Mouse (Mus musculus): Measurements from ENCODE around the gene Smg6.

Smg6 gene

DNA sequence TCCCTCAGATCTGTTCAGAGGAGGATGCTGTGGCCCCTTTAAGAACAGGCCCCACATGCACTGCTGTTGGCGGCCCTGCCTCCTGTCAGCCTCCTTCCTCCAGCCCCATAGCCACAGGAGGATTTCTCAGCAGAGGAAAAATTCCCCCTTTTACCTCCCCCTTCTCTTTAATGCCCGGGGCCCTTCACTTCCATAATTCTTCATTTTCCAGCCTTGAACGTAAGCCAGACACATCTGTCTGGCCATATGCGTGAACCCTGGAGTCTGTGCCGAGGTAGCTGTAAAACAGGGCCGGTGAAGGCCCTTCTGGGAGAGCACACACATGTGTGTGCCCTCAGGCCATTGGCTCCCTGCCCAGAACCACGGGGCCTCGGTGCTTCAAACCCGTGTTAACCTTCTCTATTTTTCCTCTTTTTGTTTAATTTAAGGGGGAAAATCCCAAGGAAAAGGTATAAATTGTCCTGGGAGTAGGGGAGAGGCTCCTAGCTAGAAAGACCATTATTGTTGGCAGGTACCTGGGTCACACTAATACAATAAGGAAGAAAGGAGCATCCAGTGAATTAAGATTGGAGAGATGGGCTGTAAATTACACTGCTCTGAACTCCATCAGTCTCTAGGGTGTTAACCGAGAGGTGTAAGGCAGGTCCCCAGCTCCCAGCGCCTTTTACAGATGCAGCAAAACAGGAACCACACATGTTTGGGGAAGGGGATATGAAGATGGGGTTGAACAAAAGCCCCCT lies 221.7 kb downstream of the Smg6 start:
- DNase-seq (ENCODE audit: low read depth, low spot score) = peak; percentile 76

DNA sequence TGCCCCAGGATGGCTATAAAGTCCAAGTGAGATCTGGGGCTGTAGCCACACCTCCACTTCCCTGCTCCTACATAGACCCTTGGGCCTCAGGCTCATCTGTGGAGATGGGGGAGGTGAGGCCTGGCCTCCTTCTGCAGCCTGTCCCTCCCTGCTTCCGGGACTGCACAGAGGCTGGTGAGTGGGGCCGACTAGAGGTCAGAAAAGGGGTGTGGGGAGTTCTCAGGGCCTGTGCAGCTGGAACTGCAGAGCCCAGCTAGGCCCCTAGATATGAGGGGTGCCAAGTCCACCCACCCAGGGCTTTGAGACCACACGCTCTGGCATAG lies 222.2 kb downstream of the Smg6 start:
- DNase-seq (ENCODE audit: low read depth, low spot score) = peak; percentile 47

DNA sequence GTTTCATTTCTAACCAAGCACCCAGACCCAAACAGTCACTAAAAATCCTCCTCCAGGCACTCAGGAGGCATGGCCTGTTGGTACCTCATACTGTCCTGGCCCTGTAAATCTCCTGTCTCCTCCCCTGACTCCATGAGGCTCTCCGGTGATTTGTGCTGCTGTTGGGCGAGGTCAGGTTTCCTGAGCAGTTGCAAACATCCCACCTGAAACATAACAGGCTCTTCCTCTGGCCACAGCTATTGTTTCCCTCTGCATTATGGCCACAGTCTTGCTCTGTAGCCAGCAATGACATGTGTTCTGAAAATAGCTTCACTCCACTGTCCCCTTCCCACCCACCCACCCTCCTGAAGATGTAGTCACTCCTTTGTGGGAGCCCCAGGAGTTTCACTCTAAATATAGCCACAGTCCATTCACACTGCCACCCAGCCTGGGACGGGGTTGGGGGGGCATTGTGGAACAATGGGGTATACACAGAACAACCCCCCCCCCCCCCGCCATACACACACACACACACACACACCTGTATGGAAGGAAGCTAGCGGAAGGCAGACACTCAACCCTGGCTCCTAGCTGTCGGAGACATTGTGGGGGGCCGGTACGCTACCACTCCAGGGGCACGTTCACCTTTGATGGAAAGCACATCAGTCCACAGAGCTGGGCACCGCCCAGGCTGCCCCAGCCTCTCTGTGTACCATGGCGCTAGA lies 222.9 kb downstream of the Smg6 start:
- DNase-seq (ENCODE audit: low read depth, low spot score) = no peak

DNA sequence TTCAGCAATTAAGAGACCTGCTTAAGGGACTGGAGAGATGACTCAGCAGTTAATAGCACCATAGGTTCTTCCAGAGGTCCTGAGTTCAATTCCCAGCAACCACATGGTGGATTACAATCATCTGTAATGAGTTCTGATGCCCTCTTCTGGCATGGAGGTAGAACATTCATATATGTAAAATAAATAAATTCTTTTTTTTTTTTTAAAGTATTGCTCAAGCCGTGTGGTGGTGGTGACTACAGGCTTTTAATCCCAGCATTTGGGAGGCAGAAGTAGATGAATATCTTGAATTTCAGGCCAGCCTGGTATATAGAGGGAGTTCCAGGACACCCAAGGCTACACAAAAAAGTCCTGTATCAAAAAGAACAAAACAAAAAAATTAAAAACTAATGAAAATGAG lies 224.7 kb downstream of the Smg6 start:
- no peak for DNase-seq (ENCODE audit: low read depth, low spot score)

- no peak for DNase-seq (ENCODE audit: low read depth, low spot score)
These were observed 227.3 kb downstream of the Smg6 start for GRCm38 (mm10) chr11:75152603-75153557.

GRCm38 (mm10) chr11:75154053-75154585 lies 228.5 kb downstream of the Smg6 start:
- DNase-seq (ENCODE audit: low read depth, low spot score) = no peak

GRCm38 (mm10) chr11:75155985-75156384 lies 230.4 kb downstream of the Smg6 start:
- DNase-seq (ENCODE audit: low read depth, low spot score) = no peak

DNA sequence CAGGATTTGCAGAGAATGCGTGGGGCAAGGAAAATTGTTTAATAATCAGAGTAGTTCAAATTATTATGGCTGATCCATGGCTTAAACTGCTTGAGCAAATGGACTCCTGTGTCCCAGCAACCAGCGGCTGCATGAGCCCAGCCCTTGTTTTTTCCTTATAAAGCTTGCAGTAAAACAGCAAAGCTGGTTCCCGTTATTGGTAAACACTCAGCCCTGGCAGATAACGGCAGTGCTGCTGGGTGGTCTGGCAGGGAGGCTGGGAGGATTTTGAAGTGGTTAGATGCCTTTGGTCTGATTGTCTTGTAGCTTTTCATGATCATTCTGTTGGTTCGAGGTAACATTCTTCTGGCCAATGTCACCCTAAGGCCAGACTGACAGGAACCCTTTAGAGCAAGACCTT lies 230.8 kb downstream of the Smg6 start:
- DNase-seq (ENCODE audit: low read depth, low spot score) = no peak

DNA sequence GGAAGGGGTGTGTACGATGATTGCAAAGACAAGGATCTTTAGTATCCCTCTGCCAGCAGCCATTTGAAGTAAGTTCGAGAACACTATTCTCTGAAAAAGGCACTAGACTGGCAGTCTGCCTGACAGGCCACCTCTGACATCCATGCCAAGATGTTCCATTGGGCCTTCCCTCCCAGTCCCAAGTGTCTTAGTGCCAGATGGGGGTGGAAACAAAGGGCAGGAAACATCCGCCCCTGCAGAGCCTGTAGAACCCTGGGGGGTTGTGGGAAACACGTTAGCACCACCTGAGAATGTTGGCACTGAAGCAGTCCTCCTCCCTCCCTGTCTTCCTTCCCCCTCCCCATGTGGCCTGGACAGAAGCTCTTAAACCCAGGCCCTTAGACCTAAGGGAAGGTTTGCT lies 231.4 kb downstream of the Smg6 start:
- DNase-seq (ENCODE audit: low read depth, low spot score) = no peak

DNA sequence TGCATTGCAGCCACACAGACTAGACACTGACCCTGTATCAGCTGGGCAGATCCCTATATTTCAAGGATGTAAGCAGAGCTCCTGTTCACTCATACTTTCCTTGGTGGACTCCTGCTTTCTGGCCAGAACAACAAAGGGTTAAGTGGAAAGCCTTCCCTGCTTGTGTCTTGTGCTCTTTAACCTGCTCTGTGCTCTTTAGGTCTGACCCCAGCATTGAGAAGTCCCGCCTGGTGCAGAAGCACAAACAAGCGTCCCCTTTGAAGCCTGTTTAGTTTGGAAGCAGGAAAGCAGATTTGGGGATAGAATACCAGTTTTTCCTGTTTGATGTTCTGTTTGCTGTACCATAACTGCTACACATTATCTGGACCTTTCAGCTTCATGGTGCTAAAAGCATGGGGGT lies 232.3 kb downstream of the Smg6 start:
- DNase-seq (ENCODE audit: low read depth, low spot score) = no peak

DNA sequence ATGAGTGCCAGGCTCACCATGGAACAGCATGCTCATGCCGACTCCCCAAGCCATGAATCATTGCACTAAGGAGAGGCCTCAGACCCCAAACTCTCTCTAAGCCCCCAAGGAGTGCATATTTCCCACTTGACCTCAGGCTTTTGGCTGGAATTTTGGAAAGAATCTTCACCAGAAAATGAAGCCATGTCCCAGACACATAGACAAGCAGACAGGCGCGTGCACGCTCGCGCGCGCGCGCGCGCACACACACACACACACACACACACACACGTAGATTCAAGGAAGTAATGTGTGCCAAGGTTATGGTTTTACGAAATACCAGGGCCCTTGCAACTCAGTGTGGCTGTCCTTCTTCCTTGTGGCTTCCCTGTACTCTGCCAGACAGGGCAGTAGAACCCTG lies 232.8 kb downstream of the Smg6 start:
- no peak for DNase-seq (ENCODE audit: low read depth, low spot score)

DNA sequence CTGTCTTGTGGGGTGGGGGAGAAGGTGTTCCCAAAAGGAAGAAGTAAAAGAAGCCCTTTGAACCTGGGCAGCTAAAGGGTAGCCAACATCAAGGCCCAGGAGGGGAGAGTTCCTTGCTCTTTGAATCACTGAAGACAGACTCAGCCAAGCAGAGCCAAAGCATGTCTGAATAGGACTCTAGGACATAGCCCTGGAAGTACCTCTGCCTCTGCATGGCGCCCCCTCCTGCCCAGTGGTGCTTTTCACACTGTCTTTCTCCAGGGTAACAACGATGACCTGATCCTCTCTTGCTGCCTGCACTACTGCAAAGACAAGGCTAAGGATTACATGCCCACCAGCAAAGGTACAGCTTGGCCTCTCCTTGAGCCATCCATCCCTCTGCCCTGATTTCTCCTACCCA lies 233.9 kb downstream of the Smg6 start:
- DNase-seq (ENCODE audit: low read depth, low spot score) = no peak

GRCm38 (mm10) chr11:75160954-75161353 lies 235.3 kb downstream of the Smg6 start:
- DNase-seq (ENCODE audit: low read depth, low spot score) = no peak

- DNase-seq (ENCODE audit: low read depth, low spot score) = no peak
These were observed 235.9 kb downstream of the Smg6 start for GRCm38 (mm10) chr11:75161417-75162008.

DNA sequence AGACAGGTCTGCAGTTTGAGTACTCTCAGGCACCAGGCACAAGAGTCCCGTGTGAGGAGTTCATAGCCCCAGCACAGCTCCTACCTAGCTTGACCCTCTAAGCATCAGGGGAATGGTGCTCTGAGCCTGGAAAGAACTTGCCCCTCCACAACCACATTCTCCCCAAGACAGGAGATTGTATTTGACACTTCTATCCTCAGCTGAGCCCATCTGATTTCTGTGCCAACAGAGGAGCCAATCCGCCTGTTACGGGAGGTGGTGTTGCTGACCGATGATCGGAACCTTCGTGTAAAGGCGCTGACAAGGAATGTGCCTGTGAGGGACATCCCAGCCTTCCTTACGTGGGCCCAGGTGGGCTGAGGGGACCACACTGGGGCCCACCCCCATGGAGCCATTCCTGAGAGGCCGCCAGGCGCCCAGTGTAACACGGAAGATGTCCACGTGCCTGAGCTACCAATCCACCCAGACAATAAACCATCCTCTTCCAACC lies 237.0 kb downstream of the Smg6 start:
- DNase-seq (ENCODE audit: low read depth, low spot score) = no peak

GRCm38 (mm10) chr11:75163379-75163778 lies 237.8 kb downstream of the Smg6 start:
- DNase-seq (ENCODE audit: low read depth, low spot score) = no peak

DNA sequence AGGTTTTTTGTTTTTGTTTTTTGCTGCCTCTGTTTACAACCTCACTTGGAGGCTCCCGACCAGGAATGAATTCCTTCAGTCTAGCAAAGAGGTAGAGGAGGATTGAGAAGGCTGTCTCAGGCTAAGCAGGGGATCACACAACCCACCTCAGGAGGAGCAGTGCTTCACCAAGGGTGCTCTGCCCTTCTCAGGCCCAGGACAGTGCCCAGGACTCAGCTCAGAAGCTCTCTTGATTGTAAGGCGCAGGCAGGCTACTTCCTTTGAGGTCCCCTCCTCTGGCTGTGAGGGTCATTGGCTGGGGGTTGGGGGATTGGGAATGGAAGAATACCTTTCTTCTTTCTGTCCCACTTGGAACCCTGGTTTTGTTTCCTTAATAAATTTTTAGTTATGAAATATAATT lies 238.4 kb downstream of the Smg6 start:
- no peak for DNase-seq (ENCODE audit: low read depth, low spot score)

GRCm38 (mm10) chr11:75164750-75165149 lies 239.1 kb downstream of the Smg6 start:
- peak; percentile 17 for DNase-seq (ENCODE audit: low read depth, low spot score)

GRCm38 (mm10) chr11:75165441-75166192 lies 240.0 kb downstream of the Smg6 start:
- DNase-seq (ENCODE audit: low read depth, low spot score) = peak; percentile 60

GRCm38 (mm10) chr11:75166193-75166842 lies 240.7 kb downstream of the Smg6 start:
- no peak for DNase-seq (ENCODE audit: low read depth, low spot score)

All from mesoderm, embryonic 11.5 days (tissue).